Mouse (Mus musculus) stomach, postnatal 0 days (tissue): Measurements from ENCODE around the gene Alkbh2. TPM values are rescaled to one million over a fixed set of nuclear protein-coding genes. Genes with fewer than 3 reads are reported as not detected.

Experiments
- ATAC-seq: fragments of 200-750 bp; cut with Nextera tagmentation; 2 replicates; pipeline ENCODE4 v1.8.0; 2017; ENCODE audit not compliant: low FRiP score, low TSS enrichment
- DNase-seq: peaks from one replicate; pipeline ENCODE4 v3.0.0-alpha.2; 2016; ENCODE audit warnings: low spot score
- H3K27ac ChIP-seq: fragments of 300-500 bp; sonication (generic); replicated peaks from 2 replicates; pipeline ENCODE4 v1.5.1; 2014; ENCODE audit warnings: mild to moderate bottlenecking, control low read depth
- H3K27me3 ChIP-seq: fragments of 300-500 bp; sonication (generic); 2 replicates; pipeline ENCODE4 v1.6.1; 2014; ENCODE audit warnings: low read length; ENCODE audit not compliant: control insufficient read depth, insufficient read depth
- H3K36me3 ChIP-seq: fragments of 300-500 bp; sonication (generic); 2 replicates; pipeline ENCODE4 v1.6.1; 2014; ENCODE audit warnings: low read length, mixed read lengths; ENCODE audit not compliant: control insufficient read depth, insufficient read depth
- H3K4me1 ChIP-seq: fragments of 300-500 bp; sonication (generic); replicated peaks from 2 replicates; pipeline ENCODE4 v1.6.1; 2014; ENCODE audit warnings: antibody characterized with exemption; ENCODE audit not compliant: control insufficient read depth, insufficient read depth
- H3K4me2 ChIP-seq: fragments of 300-500 bp; sonication (generic); replicated peaks from 2 replicates; pipeline ENCODE4 v1.6.1; 2014; ENCODE audit warnings: low read depth, mild to moderate bottlenecking, control low read depth, moderate library complexity
- H3K4me3 ChIP-seq: fragments of 300-500 bp; sonication (generic); 2 replicates; pipeline ENCODE4 v1.5.1; 2014; ENCODE audit warnings: low read depth, low read length, control low read depth
- H3K9ac ChIP-seq: fragments of 300-500 bp; sonication (generic); 2 replicates; pipeline ENCODE4 v1.6.1; 2014; ENCODE audit warnings: mild to moderate bottlenecking, low read length, control low read depth, mixed read lengths
- H3K9me3 ChIP-seq: fragments of 300-500 bp; sonication (generic); 2 replicates; pipeline ENCODE4 v1.6.1; 2016; ENCODE audit warnings: low read length; ENCODE audit not compliant: control insufficient read depth
- CTCF ChIP-seq: IDR thresholded peaks from 2 replicates; pipeline ENCODE4 v1.5.1; 2016; ENCODE audit warnings: antibody characterized with exemption, low read depth, mild to moderate bottlenecking, moderate library complexity
- EP300 ChIP-seq: optimal IDR thresholded peaks from 2 replicates; pipeline ENCODE3; 2016; ENCODE audit warnings: antibody characterized with exemption
- WGBS: fragments of 180-500 bp; shearing (Covaris S2); extraction: QIAGEN DNeasy Blood & Tissue Kit; methylation state at CpG from one replicate; pipeline ENCODE4 v1.1.7; 2014; 5-methylcytosine and 5-hydroxymethylcytosine counted together
- polyA plus RNA-seq: library from polyadenylated mRNA; unstranded; fragments of >200 nt; fragmentation: Nextera tagmentation; extraction: Ambion mirVana; gene quantifications from 2 replicates; pipeline ENCODE4 v1.2.1, GENCODE M21; 2015

Gene Alkbh2
- polyA plus RNA-seq, 1 experiment from 2014 or later, result 6.9 TPM

- H3K9me3 ChIP-seq, result no peaks in the 10 kb centered on the region
- H3K9ac ChIP-seq, result no peak overlapping the region
- DNase-seq (no peak), ATAC-seq (no peak)
- H3K4me1 ChIP-seq, result no peaks in the 10 kb centered on the region
- H3K4me2 ChIP-seq, result no peak overlapping the region
- no peak overlapping the region for H3K4me3 ChIP-seq
- WGBS, result 75% methylated on average over 14 of the region's 14 CpGs
- TF ChIP-seq CTCF (no peak), EP300 (no peak)
- no peak overlapping the region for H3K27ac ChIP-seq
- H3K36me3 ChIP-seq, result no peaks in the 10 kb centered on the region
- H3K27me3 ChIP-seq, result no peaks in the 10 kb centered on the region
Measured at GRCm38 (mm10) chr5:114147043-114147972, 19.3 kb upstream of the Alkbh2 start.

DNA sequence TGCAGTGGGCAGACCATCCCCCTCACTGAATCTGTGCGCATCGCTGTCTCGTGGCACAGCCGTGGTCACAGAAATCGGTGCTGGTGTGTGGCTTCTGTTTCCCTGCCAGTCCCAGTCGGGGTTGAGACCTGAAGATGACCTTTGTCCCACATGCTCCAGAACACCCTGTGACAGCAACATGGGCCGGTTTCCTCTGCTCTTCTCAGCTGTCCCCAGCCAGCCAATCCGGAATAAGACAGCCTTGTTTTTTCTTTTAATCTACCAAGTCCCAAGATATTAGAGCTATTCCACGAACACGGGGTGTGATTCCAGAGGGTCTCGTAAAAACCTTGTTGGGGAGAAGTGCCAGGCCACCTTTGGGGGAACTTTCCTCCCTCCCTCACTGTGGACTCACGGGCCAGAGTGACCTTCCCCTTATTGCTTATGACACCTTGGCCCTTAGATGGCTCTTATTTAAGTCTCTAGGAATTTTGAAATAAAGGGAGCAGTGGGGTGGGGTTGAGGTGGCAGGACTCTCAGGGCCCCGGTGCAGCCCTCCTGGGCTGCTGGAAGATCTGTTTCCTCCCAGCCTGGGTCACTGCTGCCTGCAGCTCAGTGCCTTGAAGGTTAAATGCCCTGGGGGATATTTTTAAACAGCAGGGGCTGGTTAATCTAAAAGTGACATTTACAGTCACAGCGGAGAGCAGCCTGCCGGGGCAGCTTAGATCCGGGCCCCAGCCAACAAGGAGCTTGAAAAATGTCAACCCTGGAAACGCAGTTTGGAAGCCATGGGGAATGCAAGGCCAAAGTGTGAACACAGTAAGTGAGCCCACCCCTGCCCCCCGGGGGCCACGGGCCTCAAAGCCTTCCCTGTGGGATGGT is 18.2 kb upstream of the Alkbh2 start, which contains the start of gene Acacb:
TSS of gene Acacb (plus strand) at position 508 of the 861 bp plus-strand sequence.
- TF ChIP-seq CTCF (no peak), EP300 (no peak)
- ATAC-seq (peak; percentile 58; the same call in 1 of the 2 replicates), DNase-seq (peak; percentile 51)
- Histone ChIP-seq H3K9ac (no peak within 1 kb of the TSS), H3K27me3 (no peaks in the 10 kb centered on the region), H3K27ac (peak within 1 kb of the TSS; percentile 30; the same call in 1 of the 2 replicates), H3K4me2 (no peak within 1 kb of the TSS), H3K4me3 (no peak within 1 kb of the TSS), H3K36me3 (no peaks in the 10 kb centered on the region), H3K4me1 (no peaks in the 10 kb centered on the region), H3K9me3 (no peaks in the 10 kb centered on the region)
- WGBS, result 38% methylated on average over 19 of the region's 19 CpGs

DNA sequence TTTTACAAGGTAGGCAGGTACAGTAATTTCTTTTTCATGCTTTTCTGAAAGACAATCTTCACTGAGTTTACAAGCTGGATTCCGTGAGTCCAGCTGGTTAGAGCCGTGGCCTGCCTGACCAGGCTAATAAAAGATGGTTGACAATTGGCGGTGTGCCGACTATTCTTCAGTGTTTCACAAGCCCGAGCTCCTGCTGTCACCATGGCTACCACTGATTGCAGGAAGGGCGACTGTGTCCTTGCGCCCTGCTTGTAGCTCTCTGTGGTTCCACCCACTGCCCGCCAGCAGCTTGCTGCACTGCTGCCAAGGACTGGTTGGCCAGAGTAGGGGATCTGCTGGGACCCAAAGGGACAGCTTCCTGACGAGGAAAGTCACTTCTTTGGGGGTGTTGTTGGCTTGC is 11.2 kb upstream of the Alkbh2 start:
- peak; percentile 76 for ATAC-seq
- Histone ChIP-seq H3K9ac (no peak overlapping the region), H3K9me3 (no peaks in the 10 kb centered on the region), H3K4me2 (no peak overlapping the region), H3K27me3 (no peaks in the 10 kb centered on the region), H3K4me3 (no peak overlapping the region), H3K27ac (peak overlapping the region; percentile 86), H3K36me3 (no peaks in the 10 kb centered on the region), H3K4me1 (no peaks in the 10 kb centered on the region)
- TF ChIP-seq EP300 (no peak), CTCF (no peak)
- WGBS, result 41% methylated on average over 9 of the region's 9 CpGs
- DNase-seq, result peak; percentile 89

DNA sequence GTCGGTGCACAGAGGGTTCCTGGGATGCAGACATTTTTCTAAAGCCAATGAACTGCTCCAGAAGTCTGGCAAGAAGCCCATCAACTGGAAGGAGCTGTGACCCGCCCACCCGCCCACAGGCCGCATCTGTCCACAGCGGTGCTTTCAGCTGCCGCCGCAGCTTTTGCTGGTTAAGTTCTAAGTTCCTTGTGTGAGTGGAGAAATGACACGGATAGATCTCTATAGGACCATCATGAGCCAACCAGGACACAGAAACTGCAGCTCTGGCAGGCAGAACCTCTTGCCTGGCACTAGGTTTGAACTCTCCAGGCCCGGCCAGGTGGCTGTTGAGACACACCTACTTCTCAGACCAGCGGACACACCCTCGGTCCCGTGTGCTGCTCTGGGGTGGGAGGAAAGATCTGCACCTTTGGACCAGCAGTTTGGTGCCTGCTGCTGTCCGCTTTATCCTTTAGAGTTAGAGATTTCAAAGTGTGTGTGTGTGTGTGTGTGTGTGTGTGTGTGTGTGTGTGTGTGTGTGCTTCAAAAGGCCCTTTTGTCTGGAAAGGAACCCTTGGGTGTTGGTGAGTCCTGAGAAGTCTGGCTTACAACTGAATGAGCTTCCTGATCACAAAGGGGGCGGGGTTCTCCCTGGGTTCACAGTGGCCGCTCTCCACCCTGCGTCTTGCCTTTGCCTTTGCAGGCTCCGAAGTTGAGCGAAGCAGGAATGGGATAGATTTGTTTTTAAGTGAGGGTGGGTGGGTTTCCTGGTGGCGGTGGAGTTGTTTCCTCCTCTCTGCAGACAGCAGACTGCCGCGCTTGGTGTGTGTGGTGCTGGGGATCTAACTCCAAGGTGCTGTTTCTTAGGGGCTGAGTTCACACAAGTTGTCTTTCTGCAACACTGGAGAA is 10.5 kb upstream of the Alkbh2 start:
- Histone ChIP-seq H3K36me3 (no peaks in the 10 kb centered on the region), H3K4me2 (no peak overlapping the region; the same call in 1 of the 2 replicates)
- DNase-seq, result peak; percentile 80

More for the DNA sequence above, 10.5 kb upstream of the Alkbh2 start:
- WGBS, result 49% methylated on average over 21 of the region's 21 CpGs
- Histone ChIP-seq H3K4me1 (no peaks in the 10 kb centered on the region), H3K27me3 (no peaks in the 10 kb centered on the region), H3K27ac (peak overlapping the region; percentile 86), H3K4me3 (no peak overlapping the region), H3K9ac (no peak overlapping the region), H3K9me3 (no peaks in the 10 kb centered on the region)
- TF ChIP-seq CTCF (no peak), EP300 (no peak)
- ATAC-seq, result peak; percentile 71
